Mouse (Mus musculus): ENCODE results near the gene Rabgap1l. TPM values are rescaled to one million over a fixed set of nuclear protein-coding genes. Genes with fewer than 3 reads are reported as not detected.

Gene Rabgap1l
- polyA plus RNA-seq, 1 experiment, result 37.1 TPM

- Histone ChIP-seq H3K4me1 (ENCODE audit: control insufficient read depth, insufficient read depth, low read length) (no peaks in the 10 kb centered on the region), H3K9ac (ENCODE audit: low read depth, poor library complexity, severe bottlenecking) (no peak overlapping the region), H3K9me3 (replicated peaks; ENCODE audit: control insufficient read depth, insufficient read depth, low read length, poor library complexity, severe bottlenecking) (no peaks in the 10 kb centered on the region), H3K27me3 (ENCODE audit: control insufficient read depth, insufficient read depth, low read length, poor library complexity, severe bottlenecking) (no peaks in the 10 kb centered on the region), H3K4me3 (ENCODE audit: low read depth, low read length) (no peak overlapping the region), H3K27ac (ENCODE audit: insufficient read depth, low read length) (no peak overlapping the region), H3K36me3 (ENCODE audit: control insufficient read depth, insufficient read depth, low read length, poor library complexity, severe bottlenecking) (no peaks in the 10 kb centered on the region)
- no peak for TF ChIP-seq EP300 (IDR thresholded peaks at IDR 0.05; ENCODE audit: insufficient read depth, low read depth, low read length)
- TF ChIP-seq CTCF (IDR thresholded peaks at IDR 0.05; ENCODE audit: low read depth, low read length), result no peak
- no peak for TF ChIP-seq POLR2A (IDR thresholded peaks at IDR 0.05; ENCODE audit: insufficient read depth, low read length)
Measured at GRCm38 (mm10) chr1:160507766-160508165, 285.2 kb downstream of the Rabgap1l start.

- Histone ChIP-seq H3K36me3 (ENCODE audit: control insufficient read depth, insufficient read depth, low read length, poor library complexity, severe bottlenecking) (no peaks in the 10 kb centered on the region), H3K27me3 (ENCODE audit: control insufficient read depth, insufficient read depth, low read length, poor library complexity, severe bottlenecking) (no peaks in the 10 kb centered on the region), H3K9me3 (replicated peaks; ENCODE audit: control insufficient read depth, insufficient read depth, low read length, poor library complexity, severe bottlenecking) (no peaks in the 10 kb centered on the region), H3K9ac (ENCODE audit: low read depth, poor library complexity, severe bottlenecking) (no peak overlapping the region), H3K27ac (ENCODE audit: insufficient read depth, low read length) (no peak overlapping the region), H3K4me1 (ENCODE audit: control insufficient read depth, insufficient read depth, low read length) (no peaks in the 10 kb centered on the region), H3K4me3 (ENCODE audit: low read depth, low read length) (no peak overlapping the region)
- TF ChIP-seq CTCF (IDR thresholded peaks at IDR 0.05; ENCODE audit: low read depth, low read length), result no peak
- TF ChIP-seq POLR2A (IDR thresholded peaks at IDR 0.05; ENCODE audit: insufficient read depth, low read length), result no peak
- TF ChIP-seq EP300 (IDR thresholded peaks at IDR 0.05; ENCODE audit: insufficient read depth, low read depth, low read length), result no peak
Measured at GRCm38 (mm10) chr1:160496906-160497577, 296.0 kb downstream of the Rabgap1l start.

GRCm38 (mm10) chr1:160485731-160486130 lies 307.3 kb downstream of the Rabgap1l start:
- no peak overlapping the region for H3K27ac ChIP-seq (ENCODE audit: insufficient read depth, low read length)
- no peak overlapping the region for H3K9ac ChIP-seq (ENCODE audit: low read depth, poor library complexity, severe bottlenecking)

GRCm38 (mm10) chr1:160485028-160485427 lies 308.0 kb downstream of the Rabgap1l start:
- TF ChIP-seq EP300 (IDR thresholded peaks at IDR 0.05; ENCODE audit: insufficient read depth, low read depth, low read length) (no peak), CTCF (IDR thresholded peaks at IDR 0.05; ENCODE audit: low read depth, low read length) (no peak)
- Histone ChIP-seq H3K4me1 (ENCODE audit: control insufficient read depth, insufficient read depth, low read length) (no peaks in the 10 kb centered on the region), H3K9ac (ENCODE audit: low read depth, poor library complexity, severe bottlenecking) (no peak overlapping the region), H3K36me3 (ENCODE audit: control insufficient read depth, insufficient read depth, low read length, poor library complexity, severe bottlenecking) (no peaks in the 10 kb centered on the region), H3K27ac (ENCODE audit: insufficient read depth, low read length) (no peak overlapping the region), H3K27me3 (ENCODE audit: control insufficient read depth, insufficient read depth, low read length, poor library complexity, severe bottlenecking) (no peaks in the 10 kb centered on the region), H3K9me3 (replicated peaks; ENCODE audit: control insufficient read depth, insufficient read depth, low read length, poor library complexity, severe bottlenecking) (no peaks in the 10 kb centered on the region), H3K4me3 (ENCODE audit: low read depth, low read length) (no peak overlapping the region)

More at GRCm38 (mm10) chr1:160485731-160486130, 307.3 kb downstream of the Rabgap1l start:
- TF ChIP-seq EP300 (IDR thresholded peaks at IDR 0.05; ENCODE audit: insufficient read depth, low read depth, low read length) (no peak), CTCF (IDR thresholded peaks at IDR 0.05; ENCODE audit: low read depth, low read length) (no peak), POLR2A (IDR thresholded peaks at IDR 0.05; ENCODE audit: insufficient read depth, low read length) (no peak)
- H3K4me3 ChIP-seq (ENCODE audit: low read depth, low read length), result no peak overlapping the region
- no peaks in the 10 kb centered on the region for H3K4me1 ChIP-seq (ENCODE audit: control insufficient read depth, insufficient read depth, low read length)
- no peaks in the 10 kb centered on the region for H3K36me3 ChIP-seq (ENCODE audit: control insufficient read depth, insufficient read depth, low read length, poor library complexity, severe bottlenecking)
- H3K9me3 ChIP-seq (replicated peaks; ENCODE audit: control insufficient read depth, insufficient read depth, low read length, poor library complexity, severe bottlenecking), result no peaks in the 10 kb centered on the region
- no peaks in the 10 kb centered on the region for H3K27me3 ChIP-seq (ENCODE audit: control insufficient read depth, insufficient read depth, low read length, poor library complexity, severe bottlenecking)

- H3K4me3 ChIP-seq (ENCODE audit: low read depth, low read length), result no peak overlapping the region
- H3K4me1 ChIP-seq (ENCODE audit: control insufficient read depth, insufficient read depth, low read length), result no peaks in the 10 kb centered on the region
- no peaks in the 10 kb centered on the region for H3K27me3 ChIP-seq (ENCODE audit: control insufficient read depth, insufficient read depth, low read length, poor library complexity, severe bottlenecking)
- no peak overlapping the region for H3K9ac ChIP-seq (ENCODE audit: low read depth, poor library complexity, severe bottlenecking)
- TF ChIP-seq POLR2A (IDR thresholded peaks at IDR 0.05; ENCODE audit: insufficient read depth, low read length), result no peak
- no peak for TF ChIP-seq EP300 (IDR thresholded peaks at IDR 0.05; ENCODE audit: insufficient read depth, low read depth, low read length)
- no peak for TF ChIP-seq CTCF (IDR thresholded peaks at IDR 0.05; ENCODE audit: low read depth, low read length)
- H3K9me3 ChIP-seq (replicated peaks; ENCODE audit: control insufficient read depth, insufficient read depth, low read length, poor library complexity, severe bottlenecking), result no peaks in the 10 kb centered on the region
- no peak overlapping the region for H3K27ac ChIP-seq (ENCODE audit: insufficient read depth, low read length)
- no peaks in the 10 kb centered on the region for H3K36me3 ChIP-seq (ENCODE audit: control insufficient read depth, insufficient read depth, low read length, poor library complexity, severe bottlenecking)
Measured at GRCm38 (mm10) chr1:160481643-160482042, 311.4 kb downstream of the Rabgap1l start.

- H3K27me3 ChIP-seq (ENCODE audit: control insufficient read depth, insufficient read depth, low read length, poor library complexity, severe bottlenecking), result no peaks in the 10 kb centered on the region
- H3K4me1 ChIP-seq (ENCODE audit: control insufficient read depth, insufficient read depth, low read length), result no peaks in the 10 kb centered on the region
- H3K36me3 ChIP-seq (ENCODE audit: control insufficient read depth, insufficient read depth, low read length, poor library complexity, severe bottlenecking), result no peaks in the 10 kb centered on the region
- no peak overlapping the region for H3K4me3 ChIP-seq (ENCODE audit: low read depth, low read length)
- no peak overlapping the region for H3K9ac ChIP-seq (ENCODE audit: low read depth, poor library complexity, severe bottlenecking)
- H3K9me3 ChIP-seq (replicated peaks; ENCODE audit: control insufficient read depth, insufficient read depth, low read length, poor library complexity, severe bottlenecking), result no peaks in the 10 kb centered on the region
- TF ChIP-seq CTCF (IDR thresholded peaks at IDR 0.05; ENCODE audit: low read depth, low read length) (no peak), POLR2A (IDR thresholded peaks at IDR 0.05; ENCODE audit: insufficient read depth, low read length) (no peak), EP300 (IDR thresholded peaks at IDR 0.05; ENCODE audit: insufficient read depth, low read depth, low read length) (no peak)
- no peak overlapping the region for H3K27ac ChIP-seq (ENCODE audit: insufficient read depth, low read length)
Measured at GRCm38 (mm10) chr1:160467443-160467842, 325.6 kb downstream of the Rabgap1l start.
